Comparison of ENCODE assay signal across 26 mouse cellular contexts in genomic region chr7:89257871-89258502, GRCm38 (mm10).
DNase-seq lines count a peak whose midpoint lies in the region; ATAC-seq and TF ChIP-seq lines count a peak whose summit lies in the region.
"Had no signal": no experiment of that assay in that cellular context is flagged by ENCODE, and none has a peak within 500 bp of the region (broad histone marks: within the 10 kb centered on the region; RNA-seq: fewer than 3 reads in every experiment).

No protein-coding gene starts in this region.

- no peaks in the 10 kb centered on the region for H3K36me3 ChIP-seq in lung, embryonic 14.5 days (ENCODE audit: insufficient read depth)
- H3K36me3 ChIP-seq in embryonic facial prominence, embryonic 10.5 days (replicated peaks): no peaks in the 10 kb centered on the region
- H3K36me3 ChIP-seq: embryonic facial prominence, embryonic 13.5 days; forebrain, embryonic 10.5 days; heart, embryonic 10.5 days; hindbrain, embryonic 12.5 days had no signal

- H3K4me2 ChIP-seq in lung, embryonic 14.5 days: no peak overlapping the region
- H3K4me2 ChIP-seq: embryonic facial prominence, embryonic 13.5 days; hindbrain, embryonic 12.5 days had no signal

- H3K9me3 ChIP-seq in lung, embryonic 14.5 days (ENCODE audit: low read depth, low read length): no peaks in the 10 kb centered on the region
- no peaks in the 10 kb centered on the region for H3K9me3 ChIP-seq in embryonic facial prominence, embryonic 10.5 days
- H3K9me3 ChIP-seq: embryonic facial prominence, embryonic 13.5 days; forebrain, embryonic 10.5 days; heart, embryonic 10.5 days; hindbrain, embryonic 12.5 days had no signal

- ATAC-seq in lung, embryonic 14.5 days (ENCODE audit: insufficient read depth): peak; percentile 86
- no peak for ATAC-seq in CD4-positive, CD25-positive, alpha-beta regulatory T cell, adult 4 months
- ATAC-seq: activated CD4-positive, CD25-positive, alpha-beta regulatory T cell, adult 4 months; forebrain, embryonic 14.5 days; hindbrain, embryonic 16.5 days; inflammation-experienced regulatory T-cells, adult 6 months; Patski had no signal

- no peak for TF ChIP-seq CTCF in lung, embryonic 14.5 days (IDR thresholded peaks at IDR 0.05; ENCODE audit: low read depth)

- no peak overlapping the region for H3K4me3 ChIP-seq in lung, embryonic 14.5 days (ENCODE audit: low read depth, low read length)
- H3K4me3 ChIP-seq in embryonic facial prominence, embryonic 10.5 days: no peak overlapping the region
- H3K4me3 ChIP-seq: embryonic facial prominence, embryonic 13.5 days; forebrain, embryonic 10.5 days; heart, embryonic 10.5 days; hindbrain, embryonic 12.5 days had no signal

- H3K9ac ChIP-seq in lung, embryonic 14.5 days: no peak overlapping the region
- H3K9ac ChIP-seq: embryonic facial prominence, embryonic 13.5 days; hindbrain, embryonic 12.5 days had no signal

- H3K27ac ChIP-seq in lung, embryonic 14.5 days (ENCODE audit: low read depth): no peak overlapping the region
- 0 out of 2 replicates have a peak overlapping the region, but pooled peaks have one; percentile 6 for H3K27ac ChIP-seq in embryonic facial prominence, embryonic 10.5 days (replicated peaks)
- H3K27ac ChIP-seq: embryonic facial prominence, embryonic 13.5 days; forebrain, embryonic 10.5 days; heart, embryonic 10.5 days; hindbrain, embryonic 12.5 days had no signal

- H3K27me3 ChIP-seq in lung, embryonic 14.5 days (ENCODE audit: insufficient read depth, low read length): no peaks in the 10 kb centered on the region
- no peaks in the 10 kb centered on the region for H3K27me3 ChIP-seq in embryonic facial prominence, embryonic 10.5 days (replicated peaks; ENCODE audit: low read depth, poor library complexity, severe bottlenecking)
- H3K27me3 ChIP-seq: embryonic facial prominence, embryonic 13.5 days; hindbrain, embryonic 12.5 days; Patski had no signal

- H3K4me1 ChIP-seq in lung, embryonic 14.5 days (ENCODE audit: insufficient read depth): peaks cover 7% of the 10 kb centered on the region; the same call in 1 of the 2 replicates
- H3K4me1 ChIP-seq in embryonic facial prominence, embryonic 10.5 days: peaks cover 15% of the 10 kb centered on the region
- H3K4me1 ChIP-seq: forebrain, embryonic 10.5 days; heart, embryonic 10.5 days; hindbrain, embryonic 12.5 days had no signal

- WGBS in lung, embryonic 14.5 days: 44% methylated on average over 4 of the region's 4 CpGs
- 73% methylated on average over 4 of the region's 4 CpGs for WGBS in embryonic facial prominence, embryonic 10.5 days

- peak; percentile 72 for DNase-seq in lung, embryonic 14.5 days
- no peak for DNase-seq in lung, postnatal 25 days (ENCODE audit: low spot score)
- DNase-seq in 3T3-L1 (ENCODE audit: low read depth, low spot score): peak; percentile 28
- peak; percentile 83 for DNase-seq in Muller cell, postnatal 12 days (ENCODE audit: inconsistent ontology term)
- DNase-seq in embryonic facial prominence, embryonic 10.5 days (ENCODE audit: low spot score): no peak
- no peak for DNase-seq in right cerebral cortex, postnatal 4 days
- DNase-seq: adrenal gland, adult 2 months; adrenal gland, postnatal 25 days; B cell, adult 2 months; cerebellum, adult 11 months; cerebellum, adult 8-10 months; cerebellum, postnatal 14 days; gastrocnemius, postnatal 36 days; heart, adult 18-20 months; heart, postnatal 10 days; heart, postnatal 4 days had no signal

Comparison
In these comparisons a context has a peak if more than half of its experiments do, and no peak if none do; other contexts are left out.
1. DNase-seq: peak in lung, embryonic 14.5 days (single experiment), 3T3-L1 (single experiment) and Muller cell, postnatal 12 days (single experiment); none in lung, postnatal 25 days (single experiment), embryonic facial prominence, embryonic 10.5 days (single experiment) and right cerebral cortex, postnatal 4 days (single experiment).